Mouse (Mus musculus) megakaryocyte, embryonic 14.5 days (primary cell): ENCODE data around the gene Hpse.

ENCODE experiments used
- FLI1 ChIP-seq: IDR thresholded peaks from 2 replicates; pipeline ENCODE4 v1.6.1; 2012; ENCODE audit warnings: low read length, inconsistent platforms, mixed read lengths
- GATA1 ChIP-seq: IDR thresholded peaks from 3 replicates; pipeline ENCODE4 v1.6.1; 2012; ENCODE audit warnings: mixed read lengths, low read length, inconsistent platforms, borderline replicate concordance

- TF ChIP-seq GATA1 (no peak), FLI1 (no peak)
Observed at GRCm38 (mm10) chr5:100648546-100648945, 71.0 kb downstream of the Hpse start.
